Mouse (Mus musculus): Measurements from ENCODE around the gene E330021D16Rik. TPM values are rescaled to one million over a fixed set of nuclear protein-coding genes. Genes with fewer than 3 reads are reported as not detected.

The E330021D16Rik gene
- polyA plus RNA-seq (2012; ENCODE audit: insufficient read depth, low replicate concordance), result not detected in 2 replicates

GRCm38 (mm10) chr6:136415133-136415775 lies at the start of gene E330021D16Rik:
E330021D16Rik (minus strand) TSS chr6:136415569.
- no peaks in the 10 kb centered on the region for H3K36me3 ChIP-seq (replicated peaks; ENCODE audit: low read length)
- peaks cover 13% of the 10 kb centered on the region for H3K4me1 ChIP-seq
- peaks cover 4% of the 10 kb centered on the region for H3K27me3 ChIP-seq (replicated peaks)
- no peaks in the 10 kb centered on the region for H3K9me3 ChIP-seq
- no peak for TF ChIP-seq FLI1 (IDR thresholded peaks at IDR 0.05; ENCODE audit: low read length)
- TF ChIP-seq GATA1 (IDR thresholded peaks at IDR 0.05; ENCODE audit: borderline replicate concordance, low read length), result no peak
- no peak within 1 kb of the TSS for H3K4me3 ChIP-seq (replicated peaks)

GRCm38 (mm10) chr6:136465021-136465420 lies 49.7 kb upstream of the E330021D16Rik start:
- Histone ChIP-seq H3K36me3 (replicated peaks; ENCODE audit: low read length) (peaks cover 5% of the 10 kb centered on the region), H3K9me3 (no peaks in the 10 kb centered on the region), H3K4me1 (peaks cover 81% of the 10 kb centered on the region), H3K27me3 (replicated peaks) (no peaks in the 10 kb centered on the region), H3K4me3 (replicated peaks) (no peak overlapping the region)
- TF ChIP-seq GATA1 (IDR thresholded peaks at IDR 0.05; ENCODE audit: borderline replicate concordance, low read length) (no peak), FLI1 (IDR thresholded peaks at IDR 0.05; ENCODE audit: low read length) (no peak)

- H3K9me3 ChIP-seq, result no peaks in the 10 kb centered on the region
- H3K36me3 ChIP-seq (replicated peaks; ENCODE audit: low read length), result peaks cover 4% of the 10 kb centered on the region
- TF ChIP-seq GATA1 (IDR thresholded peaks at IDR 0.05; ENCODE audit: borderline replicate concordance, low read length) (no peak), FLI1 (IDR thresholded peaks at IDR 0.05; ENCODE audit: low read length) (no peak)
- peak overlapping the region; percentile 86 for H3K4me3 ChIP-seq (replicated peaks)
- no peaks in the 10 kb centered on the region for H3K27me3 ChIP-seq (replicated peaks)
- peaks cover 78% of the 10 kb centered on the region for H3K4me1 ChIP-seq
Observed at GRCm38 (mm10) chr6:136464121-136464621, 48.8 kb upstream of the E330021D16Rik start.

GRCm38 (mm10) chr6:136463491-136463890 lies 48.1 kb upstream of the E330021D16Rik start:
- H3K9me3 ChIP-seq, result no peaks in the 10 kb centered on the region
- H3K4me1 ChIP-seq, result peaks cover 72% of the 10 kb centered on the region
- no peaks in the 10 kb centered on the region for H3K27me3 ChIP-seq (replicated peaks)
- no peak for TF ChIP-seq GATA1 (IDR thresholded peaks at IDR 0.05; ENCODE audit: borderline replicate concordance, low read length)
- no peaks in the 10 kb centered on the region for H3K36me3 ChIP-seq (replicated peaks; ENCODE audit: low read length)
- peak overlapping the region; percentile 86 for H3K4me3 ChIP-seq (replicated peaks)

- TF ChIP-seq FLI1 (IDR thresholded peaks at IDR 0.05; ENCODE audit: low read length) (no peak), GATA1 (IDR thresholded peaks at IDR 0.05; ENCODE audit: borderline replicate concordance, low read length) (no peak)
- no peak overlapping the region for H3K4me3 ChIP-seq (replicated peaks)
- H3K27me3 ChIP-seq (replicated peaks), result no peaks in the 10 kb centered on the region
- H3K4me1 ChIP-seq, result peaks cover 35% of the 10 kb centered on the region
- H3K9me3 ChIP-seq, result no peaks in the 10 kb centered on the region
- no peaks in the 10 kb centered on the region for H3K36me3 ChIP-seq (replicated peaks; ENCODE audit: low read length)
Observed at GRCm38 (mm10) chr6:136459156-136459555, 43.8 kb upstream of the E330021D16Rik start.

GRCm38 (mm10) chr6:136456302-136456701 lies 40.9 kb upstream of the E330021D16Rik start:
- H3K9me3 ChIP-seq, result no peaks in the 10 kb centered on the region
- H3K4me3 ChIP-seq (replicated peaks), result no peak overlapping the region
- peaks cover 39% of the 10 kb centered on the region for H3K4me1 ChIP-seq
- TF ChIP-seq FLI1 (IDR thresholded peaks at IDR 0.05; ENCODE audit: low read length) (no peak), GATA1 (IDR thresholded peaks at IDR 0.05; ENCODE audit: borderline replicate concordance, low read length) (no peak)
- no peaks in the 10 kb centered on the region for H3K27me3 ChIP-seq (replicated peaks)
- H3K36me3 ChIP-seq (replicated peaks; ENCODE audit: low read length), result no peaks in the 10 kb centered on the region

- TF ChIP-seq FLI1 (IDR thresholded peaks at IDR 0.05; ENCODE audit: low read length) (no peak), GATA1 (IDR thresholded peaks at IDR 0.05; ENCODE audit: borderline replicate concordance, low read length) (no peak)
- Histone ChIP-seq H3K36me3 (replicated peaks; ENCODE audit: low read length) (peaks cover 1% of the 10 kb centered on the region), H3K9me3 (no peaks in the 10 kb centered on the region), H3K27me3 (replicated peaks) (no peaks in the 10 kb centered on the region), H3K4me3 (replicated peaks) (no peak overlapping the region), H3K4me1 (peaks cover 39% of the 10 kb centered on the region)
Observed at GRCm38 (mm10) chr6:136455696-136456095, 40.3 kb upstream of the E330021D16Rik start.

- peaks cover 48% of the 10 kb centered on the region for H3K4me1 ChIP-seq
- H3K36me3 ChIP-seq (replicated peaks; ENCODE audit: low read length), result peaks cover 8% of the 10 kb centered on the region
- H3K27me3 ChIP-seq (replicated peaks), result no peaks in the 10 kb centered on the region
- TF ChIP-seq FLI1 (IDR thresholded peaks at IDR 0.05; ENCODE audit: low read length) (no peak), GATA1 (IDR thresholded peaks at IDR 0.05; ENCODE audit: borderline replicate concordance, low read length) (no peak)
- H3K4me3 ChIP-seq (replicated peaks), result no peak overlapping the region
- 0 out of 2 replicates have a peak, but pooled peaks cover 4% of the 10 kb centered on the region for H3K9me3 ChIP-seq
Observed at GRCm38 (mm10) chr6:136452623-136453022, 37.3 kb upstream of the E330021D16Rik start.

- TF ChIP-seq FLI1 (IDR thresholded peaks at IDR 0.05; ENCODE audit: low read length) (no peak), GATA1 (IDR thresholded peaks at IDR 0.05; ENCODE audit: borderline replicate concordance, low read length) (no peak)
- Histone ChIP-seq H3K9me3 (0 out of 2 replicates have a peak, but pooled peaks cover 4% of the 10 kb centered on the region), H3K36me3 (replicated peaks; ENCODE audit: low read length) (peaks cover 8% of the 10 kb centered on the region), H3K4me3 (replicated peaks) (no peak overlapping the region), H3K27me3 (replicated peaks) (no peaks in the 10 kb centered on the region), H3K4me1 (peaks cover 48% of the 10 kb centered on the region)
Observed at GRCm38 (mm10) chr6:136450863-136451262, 35.5 kb upstream of the E330021D16Rik start.

GRCm38 (mm10) chr6:136449930-136450329 lies 34.6 kb upstream of the E330021D16Rik start:
- no peaks in the 10 kb centered on the region for H3K27me3 ChIP-seq (replicated peaks)
- peaks cover 44% of the 10 kb centered on the region for H3K4me1 ChIP-seq
- peaks cover 11% of the 10 kb centered on the region for H3K36me3 ChIP-seq (replicated peaks; ENCODE audit: low read length)
- TF ChIP-seq FLI1 (IDR thresholded peaks at IDR 0.05; ENCODE audit: low read length), result no peak
- TF ChIP-seq GATA1 (IDR thresholded peaks at IDR 0.05; ENCODE audit: borderline replicate concordance, low read length), result no peak
- peak overlapping the region; percentile 84 for H3K4me3 ChIP-seq (replicated peaks)
- H3K9me3 ChIP-seq, result peaks cover 9% of the 10 kb centered on the region
